Mouse (Mus musculus) small intestine, adult 2 months (tissue): ENCODE measurements around the gene Tbc1d2b.

ENCODE experiments used
- CTCF ChIP-seq: fragments of 200-500 bp; IDR thresholded peaks from 2 replicates; pipeline ENCODE4 v1.5.1; 2012; ENCODE audit warnings: low read depth, mild to moderate bottlenecking, control low read depth, inconsistent platforms, low read length, moderate library complexity, mixed read lengths; ENCODE audit not compliant: insufficient replicate concordance, insufficient read length; ENCODE audit errors: extremely low read depth
- POLR2A ChIP-seq: fragments of 200-500 bp; IDR thresholded peaks from 2 replicates; pipeline ENCODE4 v1.6.1; 2012; ENCODE audit warnings: low read depth, mild to moderate bottlenecking, control low read depth, inconsistent platforms, low read length, moderate library complexity

DNA sequence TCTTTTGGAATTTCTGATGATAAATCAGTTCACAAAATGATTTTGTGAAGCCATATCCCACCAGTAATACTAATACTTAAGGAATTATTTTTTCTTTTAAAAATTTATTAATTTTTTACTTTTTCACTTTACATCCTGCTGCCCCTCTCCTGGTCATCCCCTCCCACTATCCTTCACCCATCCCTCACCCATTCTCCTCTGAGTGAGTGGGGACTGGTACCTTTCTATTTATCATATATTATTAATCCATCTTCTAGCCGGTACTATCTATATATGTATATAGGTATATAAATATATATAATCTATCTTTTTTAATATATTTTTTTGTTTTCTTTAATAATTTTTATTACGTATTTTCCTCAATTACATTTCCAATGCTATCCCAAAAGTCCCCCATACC, 33.6 kb upstream of the Tbc1d2b start:
- TF ChIP-seq CTCF (no peak), POLR2A (no peak)
